Mouse (Mus musculus): ENCODE data around the gene Rnf145. TPM values are rescaled to one million over a fixed set of nuclear protein-coding genes. Genes with fewer than 3 reads are reported as not detected.

Gene Rnf145
- polyA plus RNA-seq, 1 experiment from 2014 or later = 36.6 TPM

GRCm38 (mm10) chr11:44539291-44539930, 20.6 kb downstream of the Rnf145 start:
- H3K9me3 ChIP-seq (ENCODE audit: control insufficient read depth, low read length) = no peaks in the 10 kb centered on the region
- WGBS = 75% methylated on average over 10 of the region's 10 CpGs
- no peak for ATAC-seq
- H3K36me3 ChIP-seq (ENCODE audit: control insufficient read depth, insufficient read depth, low read length) = 0 out of 2 replicates have a peak, but pooled peaks cover 4% of the 10 kb centered on the region
- H3K4me1 ChIP-seq (ENCODE audit: control insufficient read depth, insufficient read depth, low read length) = peaks cover 4% of the 10 kb centered on the region; the same call in 1 of the 2 replicates
- H3K4me2 ChIP-seq (ENCODE audit: low read depth, low read length) = no peak overlapping the region
- no peak overlapping the region for H3K27ac ChIP-seq (ENCODE audit: low read length)
- no peak overlapping the region for H3K4me3 ChIP-seq (ENCODE audit: low read length)
- H3K27me3 ChIP-seq (replicated peaks; ENCODE audit: control insufficient read depth, insufficient read depth, low read length) = no peaks in the 10 kb centered on the region
- no peak overlapping the region for H3K9ac ChIP-seq (ENCODE audit: low read depth, low read length)

GRCm38 (mm10) chr11:44540243-44540642, 21.5 kb downstream of the Rnf145 start:
- Histone ChIP-seq H3K27ac (ENCODE audit: low read length) (no peak overlapping the region), H3K27me3 (replicated peaks; ENCODE audit: control insufficient read depth, insufficient read depth, low read length) (no peaks in the 10 kb centered on the region), H3K4me3 (ENCODE audit: low read length) (no peak overlapping the region), H3K4me1 (ENCODE audit: control insufficient read depth, insufficient read depth, low read length) (peaks cover 11% of the 10 kb centered on the region; the same call in 1 of the 2 replicates), H3K9me3 (ENCODE audit: control insufficient read depth, low read length) (no peaks in the 10 kb centered on the region), H3K4me2 (ENCODE audit: low read depth, low read length) (no peak overlapping the region), H3K9ac (ENCODE audit: low read depth, low read length) (no peak overlapping the region), H3K36me3 (ENCODE audit: control insufficient read depth, insufficient read depth, low read length) (0 out of 2 replicates have a peak, but pooled peaks cover 4% of the 10 kb centered on the region)
- WGBS = 89% methylated on average over 9 of the region's 9 CpGs
- no peak for ATAC-seq

GRCm38 (mm10) chr11:44541280-44541679, 22.5 kb downstream of the Rnf145 start:
- Histone ChIP-seq H3K9ac (ENCODE audit: low read depth, low read length) (no peak overlapping the region), H3K4me2 (ENCODE audit: low read depth, low read length) (no peak overlapping the region), H3K4me3 (ENCODE audit: low read length) (no peak overlapping the region), H3K4me1 (ENCODE audit: control insufficient read depth, insufficient read depth, low read length) (peaks cover 12% of the 10 kb centered on the region; the same call in 1 of the 2 replicates), H3K27ac (ENCODE audit: low read length) (no peak overlapping the region), H3K9me3 (ENCODE audit: control insufficient read depth, low read length) (no peaks in the 10 kb centered on the region), H3K27me3 (replicated peaks; ENCODE audit: control insufficient read depth, insufficient read depth, low read length) (no peaks in the 10 kb centered on the region), H3K36me3 (ENCODE audit: control insufficient read depth, insufficient read depth, low read length) (0 out of 2 replicates have a peak, but pooled peaks cover 4% of the 10 kb centered on the region)
- 91% methylated on average over 5 of the region's 5 CpGs for WGBS
- no peak for ATAC-seq

GRCm38 (mm10) chr11:44541813-44542212, 23.0 kb downstream of the Rnf145 start:
- H3K9ac ChIP-seq (ENCODE audit: low read depth, low read length) = no peak overlapping the region
- H3K4me3 ChIP-seq (ENCODE audit: low read length) = no peak overlapping the region
- no peaks in the 10 kb centered on the region for H3K9me3 ChIP-seq (ENCODE audit: control insufficient read depth, low read length)
- H3K36me3 ChIP-seq (ENCODE audit: control insufficient read depth, insufficient read depth, low read length) = 0 out of 2 replicates have a peak, but pooled peaks cover 4% of the 10 kb centered on the region
- no peak overlapping the region for H3K27ac ChIP-seq (ENCODE audit: low read length)
- 85% methylated on average over 4 of the region's 4 CpGs for WGBS
- no peak overlapping the region for H3K4me2 ChIP-seq (ENCODE audit: low read depth, low read length)
- no peak for ATAC-seq
- H3K27me3 ChIP-seq (replicated peaks; ENCODE audit: control insufficient read depth, insufficient read depth, low read length) = no peaks in the 10 kb centered on the region
- H3K4me1 ChIP-seq (ENCODE audit: control insufficient read depth, insufficient read depth, low read length) = peaks cover 12% of the 10 kb centered on the region; the same call in 1 of the 2 replicates

GRCm38 (mm10) chr11:44543593-44543992, 24.8 kb downstream of the Rnf145 start:
- no peaks in the 10 kb centered on the region for H3K9me3 ChIP-seq (ENCODE audit: control insufficient read depth, low read length)
- no peak overlapping the region for H3K4me2 ChIP-seq (ENCODE audit: low read depth, low read length)
- no peak overlapping the region for H3K9ac ChIP-seq (ENCODE audit: low read depth, low read length)
- no peak overlapping the region for H3K4me3 ChIP-seq (ENCODE audit: low read length)
- no peaks in the 10 kb centered on the region for H3K27me3 ChIP-seq (replicated peaks; ENCODE audit: control insufficient read depth, insufficient read depth, low read length)
- H3K27ac ChIP-seq (ENCODE audit: low read length) = no peak overlapping the region
- 69% methylated on average over 5 of the region's 5 CpGs for WGBS
- ATAC-seq = no peak
- H3K4me1 ChIP-seq (ENCODE audit: control insufficient read depth, insufficient read depth, low read length) = peaks cover 12% of the 10 kb centered on the region; the same call in 1 of the 2 replicates
- no peaks in the 10 kb centered on the region for H3K36me3 ChIP-seq (ENCODE audit: control insufficient read depth, insufficient read depth, low read length)

- no peak for ATAC-seq
- Histone ChIP-seq H3K4me2 (ENCODE audit: low read depth, low read length) (no peak overlapping the region), H3K4me3 (ENCODE audit: low read length) (no peak overlapping the region), H3K9ac (ENCODE audit: low read depth, low read length) (no peak overlapping the region), H3K36me3 (ENCODE audit: control insufficient read depth, insufficient read depth, low read length) (no peaks in the 10 kb centered on the region), H3K9me3 (ENCODE audit: control insufficient read depth, low read length) (no peaks in the 10 kb centered on the region), H3K27ac (ENCODE audit: low read length) (no peak overlapping the region), H3K27me3 (replicated peaks; ENCODE audit: control insufficient read depth, insufficient read depth, low read length) (no peaks in the 10 kb centered on the region), H3K4me1 (ENCODE audit: control insufficient read depth, insufficient read depth, low read length) (peaks cover 16% of the 10 kb centered on the region; the same call in 1 of the 2 replicates)
- WGBS = 77% methylated on average over 6 of the region's 6 CpGs
These were observed 25.2 kb downstream of the Rnf145 start for GRCm38 (mm10) chr11:44543996-44544395.

- H3K4me2 ChIP-seq (ENCODE audit: low read depth, low read length) = no peak overlapping the region
- no peak overlapping the region for H3K27ac ChIP-seq (ENCODE audit: low read length)
- WGBS = 47% methylated on average over 7 of the region's 7 CpGs
- no peaks in the 10 kb centered on the region for H3K27me3 ChIP-seq (replicated peaks; ENCODE audit: control insufficient read depth, insufficient read depth, low read length)
- H3K9me3 ChIP-seq (ENCODE audit: control insufficient read depth, low read length) = no peaks in the 10 kb centered on the region
- peaks cover 16% of the 10 kb centered on the region; the same call in 1 of the 2 replicates for H3K4me1 ChIP-seq (ENCODE audit: control insufficient read depth, insufficient read depth, low read length)
- H3K36me3 ChIP-seq (ENCODE audit: control insufficient read depth, insufficient read depth, low read length) = peaks cover 6% of the 10 kb centered on the region
- no peak overlapping the region for H3K4me3 ChIP-seq (ENCODE audit: low read length)
- H3K9ac ChIP-seq (ENCODE audit: low read depth, low read length) = no peak overlapping the region
- peak; percentile 58 for ATAC-seq
These were observed 26.4 kb downstream of the Rnf145 start for GRCm38 (mm10) chr11:44545181-44545580.

GRCm38 (mm10) chr11:44546250-44546649, 27.5 kb downstream of the Rnf145 start:
- Histone ChIP-seq H3K36me3 (ENCODE audit: control insufficient read depth, insufficient read depth, low read length) (peaks cover 16% of the 10 kb centered on the region), H3K9me3 (ENCODE audit: control insufficient read depth, low read length) (no peaks in the 10 kb centered on the region), H3K9ac (ENCODE audit: low read depth, low read length) (no peak overlapping the region; the same call in 1 of the 2 replicates), H3K4me2 (ENCODE audit: low read depth, low read length) (no peak overlapping the region), H3K4me1 (ENCODE audit: control insufficient read depth, insufficient read depth, low read length) (peaks cover 18% of the 10 kb centered on the region), H3K4me3 (ENCODE audit: low read length) (no peak overlapping the region), H3K27ac (ENCODE audit: low read length) (no peak overlapping the region), H3K27me3 (replicated peaks; ENCODE audit: control insufficient read depth, insufficient read depth, low read length) (no peaks in the 10 kb centered on the region)
- WGBS = 83% methylated on average over 8 of the region's 8 CpGs
- no peak for ATAC-seq

GRCm38 (mm10) chr11:44547651-44548196, 29.0 kb downstream of the Rnf145 start:
- H3K9me3 ChIP-seq (ENCODE audit: control insufficient read depth, low read length) = no peaks in the 10 kb centered on the region
- H3K27me3 ChIP-seq (replicated peaks; ENCODE audit: control insufficient read depth, insufficient read depth, low read length) = no peaks in the 10 kb centered on the region
- H3K4me2 ChIP-seq (ENCODE audit: low read depth, low read length) = no peak overlapping the region
- WGBS = 84% methylated on average over 8 of the region's 8 CpGs
- H3K27ac ChIP-seq (ENCODE audit: low read length) = no peak overlapping the region
- no peak for ATAC-seq
- peaks cover 27% of the 10 kb centered on the region for H3K36me3 ChIP-seq (ENCODE audit: control insufficient read depth, insufficient read depth, low read length)
- H3K9ac ChIP-seq (ENCODE audit: low read depth, low read length) = no peak overlapping the region
- H3K4me1 ChIP-seq (ENCODE audit: control insufficient read depth, insufficient read depth, low read length) = peaks cover 16% of the 10 kb centered on the region
- H3K4me3 ChIP-seq (ENCODE audit: low read length) = no peak overlapping the region
